Mouse (Mus musculus): ENCODE data around the gene Kcnab3. TPM values are rescaled to one million over a fixed set of nuclear protein-coding genes. Genes with fewer than 3 reads are reported as not detected.
"Not testable (repeated sequence)": the region's sequence is repeated elsewhere in the genome, so short reads cannot be mapped to it uniquely, and the experiment has no call there.

Kcnab3 gene
- polyA plus RNA-seq (2015; fragmentation: Nextera tagmentation; extraction: Ambion mirVana) = 1.3 TPM in 2 replicates

GRCm38 (mm10) chr11:69325628-69326407 lies at the start of gene Kcnab3:
Gene Kcnab3 (plus strand): TSS chr11:69326258.
- H3K27ac ChIP-seq = peak within 1 kb of the TSS; percentile 64
- 11% methylated on average over 26 of the region's 26 CpGs for whole genome bisulfite sequencing
- H3K36me3 ChIP-seq = 0 out of 2 replicates have a peak, but pooled peaks cover 3% of the 10 kb centered on the region
- peak within 1 kb of the TSS; percentile 40 for H3K9ac ChIP-seq
- H3K4me2 ChIP-seq = peak within 1 kb of the TSS; percentile 93
- peak within 1 kb of the TSS; percentile 47 for H3K4me3 ChIP-seq (replicated peaks)
- no peaks in the 10 kb centered on the region for H3K9me3 ChIP-seq
- ATAC-seq (ENCODE audit: insufficient read depth, low FRiP score, low read depth) = peak; percentile 61
- H3K4me1 ChIP-seq = peaks cover 35% of the 10 kb centered on the region
- H3K27me3 ChIP-seq (replicated peaks) = 0 out of 2 replicates have a peak, but pooled peaks cover 3% of the 10 kb centered on the region

- Histone ChIP-seq H3K9ac (no peak overlapping the region), H3K4me3 (replicated peaks) (no peak overlapping the region), H3K4me1 (no peaks in the 10 kb centered on the region), H3K4me2 (no peak overlapping the region), H3K36me3 (no peaks in the 10 kb centered on the region), H3K9me3 (no peaks in the 10 kb centered on the region), H3K27me3 (replicated peaks) (no peaks in the 10 kb centered on the region), H3K27ac (no peak overlapping the region)
- ATAC-seq (ENCODE audit: insufficient read depth, low FRiP score, low read depth) = no peak
- 67% methylated on average over 5 of the region's 5 CpGs for WGBS
Observed at GRCm38 (mm10) chr11:69277267-69277666, 48.8 kb upstream of the Kcnab3 start.

GRCm38 (mm10) chr11:69291111-69291510 lies 34.9 kb upstream of the Kcnab3 start:
- no peak overlapping the region for H3K4me2 ChIP-seq
- no peaks in the 10 kb centered on the region for H3K36me3 ChIP-seq
- no peaks in the 10 kb centered on the region for H3K4me1 ChIP-seq
- no peak for ATAC-seq (ENCODE audit: insufficient read depth, low FRiP score, low read depth)
- H3K9me3 ChIP-seq = no peaks in the 10 kb centered on the region
- H3K27ac ChIP-seq = no peak overlapping the region
- H3K9ac ChIP-seq = no peak overlapping the region
- whole genome bisulfite sequencing = 86% methylated on average over 5 of the region's 5 CpGs
- H3K27me3 ChIP-seq (replicated peaks) = no peaks in the 10 kb centered on the region
- H3K4me3 ChIP-seq (replicated peaks) = no peak overlapping the region

GRCm38 (mm10) chr11:69295286-69295685 lies 30.8 kb upstream of the Kcnab3 start:
- H3K9ac ChIP-seq = no peak overlapping the region
- 87% methylated on average over 3 of the region's 3 CpGs for WGBS
- H3K27ac ChIP-seq = no peak overlapping the region
- no peak overlapping the region for H3K4me2 ChIP-seq
- H3K27me3 ChIP-seq (replicated peaks) = no peaks in the 10 kb centered on the region
- H3K4me1 ChIP-seq = no peaks in the 10 kb centered on the region
- no peaks in the 10 kb centered on the region for H3K9me3 ChIP-seq
- no peak for ATAC-seq (ENCODE audit: insufficient read depth, low FRiP score, low read depth)
- no peak overlapping the region for H3K4me3 ChIP-seq (replicated peaks)
- H3K36me3 ChIP-seq = 0 out of 2 replicates have a peak, but pooled peaks cover 6% of the 10 kb centered on the region

GRCm38 (mm10) chr11:69297799-69298198 lies 28.3 kb upstream of the Kcnab3 start:
- H3K36me3 ChIP-seq = peaks cover 11% of the 10 kb centered on the region
- H3K27ac ChIP-seq = no peak overlapping the region
- WGBS = 89% methylated on average over 2 of the region's 2 CpGs
- H3K4me3 ChIP-seq (replicated peaks) = no peak overlapping the region
- H3K27me3 ChIP-seq (replicated peaks) = no peaks in the 10 kb centered on the region
- no peaks in the 10 kb centered on the region for H3K4me1 ChIP-seq
- no peak overlapping the region for H3K4me2 ChIP-seq
- H3K9me3 ChIP-seq = no peaks in the 10 kb centered on the region
- H3K9ac ChIP-seq = no peak overlapping the region
- ATAC-seq (ENCODE audit: insufficient read depth, low FRiP score, low read depth) = no peak

- ATAC-seq (ENCODE audit: insufficient read depth, low FRiP score, low read depth) = no peak
- H3K9ac ChIP-seq = no peak overlapping the region
- H3K9me3 ChIP-seq = no peaks in the 10 kb centered on the region
- H3K4me3 ChIP-seq (replicated peaks) = no peak overlapping the region
- peaks cover 16% of the 10 kb centered on the region for H3K36me3 ChIP-seq
- H3K4me2 ChIP-seq = no peak overlapping the region
- H3K27ac ChIP-seq = no peak overlapping the region
- no peaks in the 10 kb centered on the region for H3K4me1 ChIP-seq
- 74% methylated on average over 7 of the region's 7 CpGs for WGBS
- H3K27me3 ChIP-seq (replicated peaks) = no peaks in the 10 kb centered on the region
Observed at GRCm38 (mm10) chr11:69298231-69298630, 27.8 kb upstream of the Kcnab3 start.

GRCm38 (mm10) chr11:69302817-69303216 lies 23.2 kb upstream of the Kcnab3 start:
- Histone ChIP-seq H3K4me1 (no peaks in the 10 kb centered on the region), H3K4me3 (replicated peaks) (no peak overlapping the region), H3K9ac (no peak overlapping the region), H3K4me2 (no peak overlapping the region), H3K27ac (no peak overlapping the region), H3K36me3 (peaks cover 22% of the 10 kb centered on the region), H3K27me3 (replicated peaks) (no peaks in the 10 kb centered on the region), H3K9me3 (no peaks in the 10 kb centered on the region)
- ATAC-seq (ENCODE audit: insufficient read depth, low FRiP score, low read depth) = no peak
- 81% methylated on average over 7 of the region's 7 CpGs for WGBS

- Histone ChIP-seq H3K4me2 (no peak overlapping the region), H3K36me3 (peaks cover 35% of the 10 kb centered on the region), H3K9ac (no peak overlapping the region), H3K27me3 (replicated peaks) (no peaks in the 10 kb centered on the region), H3K4me3 (replicated peaks) (no peak overlapping the region), H3K27ac (no peak overlapping the region), H3K4me1 (no peaks in the 10 kb centered on the region), H3K9me3 (no peaks in the 10 kb centered on the region)
- WGBS = 91% methylated on average over 9 of the region's 9 CpGs
- no peak for ATAC-seq (ENCODE audit: insufficient read depth, low FRiP score, low read depth)
Observed at GRCm38 (mm10) chr11:69305291-69305690, 20.8 kb upstream of the Kcnab3 start.

GRCm38 (mm10) chr11:69306039-69306438 lies 20.0 kb upstream of the Kcnab3 start:
- Histone ChIP-seq H3K36me3 (peaks cover 42% of the 10 kb centered on the region), H3K4me3 (replicated peaks) (no peak overlapping the region), H3K27ac (no peak overlapping the region), H3K9me3 (no peaks in the 10 kb centered on the region), H3K4me1 (no peaks in the 10 kb centered on the region), H3K27me3 (replicated peaks) (no peaks in the 10 kb centered on the region), H3K4me2 (no peak overlapping the region), H3K9ac (no peak overlapping the region)
- ATAC-seq (ENCODE audit: insufficient read depth, low FRiP score, low read depth) = no peak
- WGBS = 83% methylated on average over 2 of the region's 2 CpGs

- peaks cover 32% of the 10 kb centered on the region for H3K36me3 ChIP-seq
- no peaks in the 10 kb centered on the region for H3K4me1 ChIP-seq
- WGBS = 81% methylated on average over 7 of the region's 7 CpGs
Observed at GRCm38 (mm10) chr11:69311266-69311665, 14.8 kb upstream of the Kcnab3 start.

GRCm38 (mm10) chr11:69316361-69316760 lies 9.7 kb upstream of the Kcnab3 start:
- Histone ChIP-seq H3K36me3 (peaks cover 19% of the 10 kb centered on the region; the same call in 1 of the 2 replicates), H3K9ac (no peak overlapping the region), H3K4me3 (replicated peaks) (no peak overlapping the region), H3K4me2 (no peak overlapping the region), H3K9me3 (no peaks in the 10 kb centered on the region), H3K4me1 (no peaks in the 10 kb centered on the region), H3K27me3 (replicated peaks) (no peaks in the 10 kb centered on the region), H3K27ac (no peak overlapping the region)
- ATAC-seq (ENCODE audit: insufficient read depth, low FRiP score, low read depth) = no peak
- 96% methylated on average over 6 of the region's 6 CpGs for WGBS

More at GRCm38 (mm10) chr11:69311266-69311665, 14.8 kb upstream of the Kcnab3 start:
- no peak overlapping the region for H3K9ac ChIP-seq
- no peak overlapping the region for H3K4me3 ChIP-seq (replicated peaks)
- no peaks in the 10 kb centered on the region for H3K9me3 ChIP-seq
- H3K27me3 ChIP-seq (replicated peaks) = no peaks in the 10 kb centered on the region
- no peak overlapping the region for H3K4me2 ChIP-seq
- no peak overlapping the region for H3K27ac ChIP-seq
- no peak for ATAC-seq (ENCODE audit: insufficient read depth, low FRiP score, low read depth)

GRCm38 (mm10) chr11:69318000-69318399 lies 8.1 kb upstream of the Kcnab3 start:
- not testable (repeated sequence) for H3K4me2 ChIP-seq; H3K27me3 ChIP-seq (replicated peaks); H3K4me3 ChIP-seq (replicated peaks); H3K9ac ChIP-seq; H3K27ac ChIP-seq; H3K9me3 ChIP-seq; ATAC-seq (ENCODE audit: insufficient read depth, low FRiP score, low read depth)
- H3K36me3 ChIP-seq = peaks cover 19% of the 10 kb centered on the region; the same call in 1 of the 2 replicates
- 88% methylated on average over 3 of the region's 3 CpGs for WGBS
- peaks cover 15% of the 10 kb centered on the region; the same call in 1 of the 2 replicates for H3K4me1 ChIP-seq

Measured in stomach, embryonic 15.5 days (tissue).